Comparison of ENCODE assay signal across 34 mouse cellular contexts in genomic region chr14:122528475-122528874, GRCm38 (mm10). TPM values are rescaled to one million over a fixed set of nuclear protein-coding genes. Genes with fewer than 3 reads are reported as not detected.
DNase-seq lines count a peak whose midpoint lies in the region; ATAC-seq and TF ChIP-seq lines count a peak whose summit lies in the region.
"Had no signal": no experiment of that assay in that cellular context is flagged by ENCODE, and none has a peak within 500 bp of the region (broad histone marks: within the 10 kb centered on the region; RNA-seq: fewer than 3 reads in every experiment).

No protein-coding gene starts in this region.

- H3K9ac ChIP-seq in intestine, embryonic 14.5 days (ENCODE audit: low read length): no peak overlapping the region
- H3K9ac ChIP-seq in intestine, postnatal 0 days (ENCODE audit: low read depth, low read length): no peak overlapping the region
- no peak overlapping the region for H3K9ac ChIP-seq in midbrain, postnatal 0 days (replicated peaks; ENCODE audit: low read length, poor library complexity, severe bottlenecking)
- H3K9ac ChIP-seq: embryonic facial prominence, embryonic 13.5 days; forebrain, embryonic 12.5 days; forebrain, embryonic 15.5 days; heart, embryonic 12.5 days; heart, embryonic 15.5 days; hindbrain, embryonic 13.5 days had no signal

- peak; percentile 23 for DNase-seq in intestine, embryonic 14.5 days (ENCODE audit: low spot score)
- DNase-seq in ES-CJ7 (ENCODE audit: low read depth, low spot score) (peak; percentile 33), R1 (ENCODE audit: low read depth, low spot score) (peak; percentile 55)
- DNase-seq in c-Kit-positive CD71-positive TER-119-positive erythroid progenitor cells, embryonic 14.5 days (ENCODE audit: low spot score): no peak
- no peak for DNase-seq in midbrain, postnatal 0 days (ENCODE audit: low spot score)
- DNase-seq: adrenal gland, postnatal 10 days; adrenal gland, postnatal 36 days; B cell, adult 2 months; cerebellum, adult 11-12 months; cerebellum, adult 8-10 months; cerebellum, postnatal 10 days; cerebellum, postnatal 36 days; embryo, embryonic 11 days; gastrocnemius, postnatal 25 days; heart, adult 18-20 months; heart, postnatal 10 days; heart, postnatal 36 days had no signal

- no peak overlapping the region for H3K27ac ChIP-seq in intestine, embryonic 14.5 days (ENCODE audit: low read depth)
- no peak overlapping the region for H3K27ac ChIP-seq in intestine, postnatal 0 days (ENCODE audit: low read depth, low read length)
- H3K27ac ChIP-seq in midbrain, postnatal 0 days (ENCODE audit: low read depth, low read length): no peak overlapping the region
- H3K27ac ChIP-seq: embryonic facial prominence, embryonic 10.5 days; embryonic facial prominence, embryonic 13.5 days; forebrain, embryonic 12.5 days; forebrain, embryonic 15.5 days; heart, embryonic 15.5 days; hindbrain, embryonic 10.5 days; hindbrain, embryonic 13.5 days had no signal

- WGBS in intestine, embryonic 14.5 days: 78% methylated on average over 4 of the region's 4 CpGs
- WGBS in intestine, postnatal 0 days: 84% methylated on average over 4 of the region's 4 CpGs
- WGBS in midbrain, postnatal 0 days: 86% methylated on average over 4 of the region's 4 CpGs

- 0 out of 2 replicates have a peak, but pooled peaks cover 3% of the 10 kb centered on the region for H3K9me3 ChIP-seq in intestine, embryonic 14.5 days (ENCODE audit: control insufficient read depth, low read length)
- no peaks in the 10 kb centered on the region for H3K9me3 ChIP-seq in intestine, postnatal 0 days (ENCODE audit: control insufficient read depth)
- no peaks in the 10 kb centered on the region for H3K9me3 ChIP-seq in midbrain, postnatal 0 days (ENCODE audit: low read length)
- H3K9me3 ChIP-seq: embryonic facial prominence, embryonic 10.5 days; forebrain, embryonic 12.5 days; forebrain, embryonic 15.5 days; G1E; heart, embryonic 15.5 days had no signal

- no peaks in the 10 kb centered on the region for H3K4me1 ChIP-seq in intestine, embryonic 14.5 days (replicated peaks; ENCODE audit: control insufficient read depth, insufficient read depth, low read length)
- no peaks in the 10 kb centered on the region for H3K4me1 ChIP-seq in intestine, postnatal 0 days (replicated peaks; ENCODE audit: control insufficient read depth, insufficient read depth, low read length)
- no peaks in the 10 kb centered on the region for H3K4me1 ChIP-seq in midbrain, postnatal 0 days (ENCODE audit: insufficient read depth, low read length)
- H3K4me1 ChIP-seq: heart, embryonic 12.5 days; heart, embryonic 15.5 days had no signal

- no peaks in the 10 kb centered on the region for H3K27me3 ChIP-seq in intestine, embryonic 14.5 days (replicated peaks; ENCODE audit: control insufficient read depth, insufficient read depth, low read length)
- H3K27me3 ChIP-seq in intestine, postnatal 0 days (replicated peaks; ENCODE audit: control insufficient read depth, insufficient read depth, low read length): no peaks in the 10 kb centered on the region
- no peaks in the 10 kb centered on the region for H3K27me3 ChIP-seq in midbrain, postnatal 0 days (ENCODE audit: insufficient read depth, low read length)
- H3K27me3 ChIP-seq: embryonic facial prominence, embryonic 13.5 days; forebrain, embryonic 12.5 days; forebrain, embryonic 15.5 days; heart, embryonic 12.5 days; heart, embryonic 15.5 days; hindbrain, embryonic 13.5 days had no signal

- ATAC-seq in intestine, embryonic 14.5 days (replicated peaks; ENCODE audit: low FRiP score, low TSS enrichment, low read depth): no peak
- ATAC-seq in intestine, postnatal 0 days: no peak
- no peak for ATAC-seq in midbrain, postnatal 0 days (ENCODE audit: low FRiP score)
- ATAC-seq: forebrain, embryonic 15.5 days; hindbrain, embryonic 16.5 days; intestine, embryonic 16.5 days had no signal

- H3K4me2 ChIP-seq in intestine, embryonic 14.5 days (ENCODE audit: low read length): no peak overlapping the region
- no peak overlapping the region for H3K4me2 ChIP-seq in intestine, postnatal 0 days (replicated peaks; ENCODE audit: low read depth)
- no peak overlapping the region for H3K4me2 ChIP-seq in midbrain, postnatal 0 days (ENCODE audit: low read depth, low read length, poor library complexity, severe bottlenecking)
- H3K4me2 ChIP-seq: embryonic facial prominence, embryonic 13.5 days; forebrain, embryonic 12.5 days; forebrain, embryonic 15.5 days; heart, embryonic 12.5 days; heart, embryonic 15.5 days; hindbrain, embryonic 13.5 days had no signal

- H3K36me3 ChIP-seq in intestine, embryonic 14.5 days (ENCODE audit: control insufficient read depth, insufficient read depth, low read length): no peaks in the 10 kb centered on the region
- H3K36me3 ChIP-seq in intestine, postnatal 0 days (ENCODE audit: control insufficient read depth, insufficient read depth): no peaks in the 10 kb centered on the region
- no peaks in the 10 kb centered on the region for H3K36me3 ChIP-seq in midbrain, postnatal 0 days (ENCODE audit: insufficient read depth, low read length)
- H3K36me3 ChIP-seq: embryonic facial prominence, embryonic 10.5 days; embryonic facial prominence, embryonic 13.5 days; forebrain, embryonic 12.5 days; forebrain, embryonic 15.5 days; G1E; heart, embryonic 12.5 days; heart, embryonic 15.5 days; hindbrain, embryonic 10.5 days; hindbrain, embryonic 13.5 days had no signal

- TF ChIP-seq CTCF in intestine, postnatal 0 days (IDR thresholded peaks at IDR 0.05; ENCODE audit: low read depth): no peak
- TF ChIP-seq CTCF in midbrain, postnatal 0 days (IDR thresholded peaks at IDR 0.05): no peak

- H3K4me3 ChIP-seq in intestine, embryonic 14.5 days (ENCODE audit: low read depth, low read length): no peak overlapping the region
- H3K4me3 ChIP-seq in intestine, postnatal 0 days (ENCODE audit: low read depth, low read length): no peak overlapping the region
- no peak overlapping the region for H3K4me3 ChIP-seq in midbrain, postnatal 0 days (ENCODE audit: low read depth, low read length)
- H3K4me3 ChIP-seq: embryonic facial prominence, embryonic 10.5 days; embryonic facial prominence, embryonic 13.5 days; erythroblast, embryonic 14.5 days; forebrain, embryonic 12.5 days; forebrain, embryonic 15.5 days; heart, embryonic 12.5 days; heart, embryonic 15.5 days; hindbrain, embryonic 10.5 days; hindbrain, embryonic 13.5 days had no signal

RNA-seq across cellular contexts. Expression of gene Pcca, which starts 5.6 kb away (rescaled TPM):
- polyA plus RNA-seq in intestine, embryonic 14.5 days (2014; fragmentation: Nextera tagmentation; extraction: Ambion mirVana): 21.5 and 24.6 TPM in 2 replicates
- polyA plus RNA-seq in intestine, postnatal 0 days (2015; fragmentation: Nextera tagmentation; extraction: Ambion mirVana): 5.9 and 7.7 TPM in 2 replicates
- 9.2 and 16.7 TPM in 2 replicates for total RNA-seq in midbrain, postnatal 0 days (2014; rRNA removed)
- 22.1 and 27.2 TPM in 2 replicates for polyA plus RNA-seq in midbrain, postnatal 0 days (2015; fragmentation: Nextera tagmentation; extraction: Ambion mirVana)

RNA-seq across cellular contexts. Expression of gene Gm10837, which starts 38.1 kb away (rescaled TPM):
- not detected in 2 replicates for polyA plus RNA-seq in intestine, embryonic 14.5 days (2014; fragmentation: Nextera tagmentation; extraction: Ambion mirVana)
- not detected in 2 replicates for polyA plus RNA-seq in intestine, postnatal 0 days (2015; fragmentation: Nextera tagmentation; extraction: Ambion mirVana)
- 0.19 and 0.38 TPM in 2 replicates for total RNA-seq in midbrain, postnatal 0 days (2014; rRNA removed)
- 0.21 and 0.32 TPM in 2 replicates for polyA plus RNA-seq in midbrain, postnatal 0 days (2015; fragmentation: Nextera tagmentation; extraction: Ambion mirVana)
- total RNA-seq: adrenal gland, adult 18-20 months; adrenal gland, postnatal 10 days; adrenal gland, postnatal 36 days; gastrocnemius, adult 8-10 months; gastrocnemius, postnatal 25 days; heart, adult 18-20 months; heart, postnatal 10 days; heart, postnatal 36 days had no signal
- polyA plus RNA-seq: cortical plate, adult 2 months; embryonic facial prominence, embryonic 13.5 days; erythroblast, embryonic 14.5 days; G1E; gonadal fat pad, adult 2 months; heart, embryonic 12.5 days; heart, embryonic 15.5 days; intestine, embryonic 16.5 days had no signal

RNA-seq across cellular contexts. Expression of gene Zic2, which starts 53.2 kb away (rescaled TPM):
- not detected in 2 replicates for polyA plus RNA-seq in intestine, embryonic 14.5 days (2014; fragmentation: Nextera tagmentation; extraction: Ambion mirVana)
- not detected in 2 replicates for polyA plus RNA-seq in intestine, postnatal 0 days (2015; fragmentation: Nextera tagmentation; extraction: Ambion mirVana)
- total RNA-seq in midbrain, postnatal 0 days (2014; rRNA removed): 69.2 and 106 TPM in 2 replicates
- polyA plus RNA-seq in midbrain, postnatal 0 days (2015; fragmentation: Nextera tagmentation; extraction: Ambion mirVana): 6.9 and 13.9 TPM in 2 replicates
- total RNA-seq: adrenal gland, adult 18-20 months; gastrocnemius, adult 8-10 months; gastrocnemius, postnatal 25 days; heart, adult 18-20 months; heart, postnatal 10 days; heart, postnatal 36 days had no signal
- polyA plus RNA-seq: erythroblast, embryonic 14.5 days; G1E; heart, embryonic 12.5 days; heart, embryonic 15.5 days; intestine, embryonic 16.5 days had no signal

Comparison
In these comparisons a context has a peak if more than half of its experiments do, and no peak if none do; other contexts are left out.
1. DNase-seq: peak in intestine, embryonic 14.5 days (single experiment), ES-CJ7 (single experiment) and R1 (single experiment); none in c-Kit-positive CD71-positive TER-119-positive erythroid progenitor cells, embryonic 14.5 days (single experiment) and midbrain, postnatal 0 days (single experiment).